Mouse (Mus musculus) lung, embryonic 15.5 days (tissue): ENCODE data around the gene Phactr1. TPM values are rescaled to one million over a fixed set of nuclear protein-coding genes. Genes with fewer than 3 reads are reported as not detected.

Source experiments
- ATAC-seq: fragments of 200-750 bp; cut with Nextera tagmentation; 2 replicates; pipeline ENCODE4 v1.8.0; 2017; ENCODE audit warnings: moderate number of reproducible peaks, borderline replicate concordance; ENCODE audit not compliant: low FRiP score, low TSS enrichment; ENCODE audit errors: extremely low read depth
- H3K27ac ChIP-seq: fragments of 300-500 bp; sonication (generic); 2 replicates; pipeline ENCODE4 v1.5.1; 2015; ENCODE audit warnings: moderate library complexity, mild to moderate bottlenecking, inconsistent platforms
- H3K27me3 ChIP-seq: fragments of 300-500 bp; sonication (generic); 2 replicates; pipeline ENCODE4 v1.6.1; 2015; ENCODE audit warnings: inconsistent platforms
- H3K36me3 ChIP-seq: fragments of 300-500 bp; sonication (generic); 2 replicates; pipeline ENCODE4 v1.6.1; 2015; ENCODE audit warnings: inconsistent platforms
- H3K4me1 ChIP-seq: fragments of 300-500 bp; sonication (generic); 2 replicates; pipeline ENCODE4 v1.6.1; 2015; ENCODE audit warnings: inconsistent platforms
- H3K4me2 ChIP-seq: fragments of 300-500 bp; sonication (generic); 2 replicates; pipeline ENCODE4 v1.6.1; 2015; ENCODE audit warnings: inconsistent platforms, mild to moderate bottlenecking, moderate library complexity
- H3K4me3 ChIP-seq: fragments of 300-500 bp; sonication (generic); 2 replicates; pipeline ENCODE4 v1.5.1; 2015; ENCODE audit warnings: mild to moderate bottlenecking, inconsistent platforms
- H3K9ac ChIP-seq: fragments of 300-500 bp; sonication (generic); 2 replicates; pipeline ENCODE4 v1.6.1; 2015; ENCODE audit warnings: inconsistent platforms
- H3K9me3 ChIP-seq: fragments of 300-500 bp; sonication (generic); 2 replicates; pipeline ENCODE4 v1.6.1; 2016; ENCODE audit warnings: inconsistent platforms
- WGBS: fragments of 180-500 bp; shearing (Covaris S2); methylation state at CpG from one replicate; pipeline ENCODE4 v1.1.7; 2015; 5-methylcytosine and 5-hydroxymethylcytosine counted together
- polyA plus RNA-seq: library from polyadenylated mRNA; unstranded; fragments of >200 nt; fragmentation: Nextera tagmentation; extraction: Ambion mirVana; gene quantifications from 2 replicates; pipeline ENCODE4 v1.2.1, GENCODE M21; 2015

Phactr1 gene
- polyA plus RNA-seq, 1 experiment from 2014 or later = 6.4 TPM

DNA sequence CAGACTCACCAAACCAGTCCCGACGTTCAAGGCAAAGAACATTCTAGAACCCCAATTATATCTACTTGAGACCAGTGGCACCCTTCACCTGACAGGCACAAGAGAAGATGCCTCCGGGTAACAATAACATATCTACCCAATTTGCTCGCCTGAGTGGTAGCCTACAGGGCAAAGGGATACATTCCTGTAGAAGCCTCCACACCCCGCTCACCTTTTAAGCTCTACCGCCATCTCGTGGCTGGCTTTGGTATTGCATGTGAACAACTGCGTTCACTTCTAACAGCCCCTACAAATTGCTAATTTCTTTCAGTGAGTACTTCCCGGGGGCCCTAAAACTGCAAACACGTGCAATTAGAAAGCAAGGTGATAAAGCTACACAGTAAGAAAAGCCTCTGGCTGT is 142.1 kb downstream of the Phactr1 start:
- Histone ChIP-seq H3K9me3 (no peaks in the 10 kb centered on the region), H3K9ac (no peak overlapping the region), H3K27me3 (no peaks in the 10 kb centered on the region), H3K4me3 (no peak overlapping the region), H3K4me1 (peaks cover 4% of the 10 kb centered on the region; the same call in 1 of the 2 replicates), H3K27ac (no peak overlapping the region), H3K4me2 (no peak overlapping the region), H3K36me3 (no peaks in the 10 kb centered on the region)
- ATAC-seq = no peak
- 18% methylated on average over 10 of the region's 10 CpGs for WGBS

DNA sequence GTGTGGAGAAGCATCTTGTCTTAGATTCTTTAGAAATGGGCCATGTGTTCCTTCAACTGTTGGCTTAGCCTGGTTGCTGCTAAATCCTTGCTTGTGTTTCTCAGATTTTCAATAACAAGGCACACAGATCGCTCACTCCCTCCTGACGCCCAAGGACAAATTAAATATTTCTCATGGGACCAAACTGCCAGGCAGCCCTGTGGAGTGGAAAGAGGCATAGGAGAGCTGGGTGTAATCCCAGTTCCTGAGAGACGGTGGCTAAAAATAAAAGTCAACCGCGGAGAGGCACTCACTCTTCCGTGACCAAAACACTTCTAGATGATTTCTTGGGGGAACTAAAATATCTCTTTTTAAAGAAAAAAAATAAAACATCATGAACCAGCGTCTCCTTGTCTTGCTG is 143.5 kb downstream of the Phactr1 start:
- Histone ChIP-seq H3K4me3 (no peak overlapping the region), H3K4me1 (peaks cover 5% of the 10 kb centered on the region), H3K27me3 (no peaks in the 10 kb centered on the region), H3K4me2 (no peak overlapping the region), H3K9ac (no peak overlapping the region), H3K9me3 (no peaks in the 10 kb centered on the region), H3K27ac (no peak overlapping the region), H3K36me3 (no peaks in the 10 kb centered on the region)
- no peak for ATAC-seq
- WGBS = 77% methylated on average over 7 of the region's 7 CpGs

DNA sequence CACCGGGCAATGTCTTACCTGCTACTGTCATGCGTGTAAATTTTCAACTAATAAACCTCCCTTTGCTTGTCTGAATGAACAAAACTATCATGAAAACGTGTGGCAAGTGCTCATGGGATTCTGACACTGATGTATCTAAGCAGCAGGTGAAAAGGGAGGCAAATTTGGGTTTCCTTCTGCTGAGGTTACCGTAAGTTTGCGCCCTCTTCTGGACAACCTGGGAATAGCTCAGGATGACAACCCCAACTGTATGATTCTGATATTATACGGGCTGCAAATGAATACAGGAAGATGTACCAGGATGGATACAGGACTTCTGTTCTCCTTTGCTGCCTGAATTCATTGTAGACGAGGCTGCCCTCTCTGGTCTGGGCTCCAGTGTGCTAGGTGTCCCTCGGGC is 146.2 kb downstream of the Phactr1 start:
- Histone ChIP-seq H3K27me3 (no peaks in the 10 kb centered on the region), H3K36me3 (no peaks in the 10 kb centered on the region), H3K4me1 (peaks cover 8% of the 10 kb centered on the region), H3K27ac (no peak overlapping the region), H3K9me3 (no peaks in the 10 kb centered on the region), H3K4me3 (no peak overlapping the region), H3K4me2 (no peak overlapping the region), H3K9ac (no peak overlapping the region)
- WGBS = 49% methylated on average over 8 of the region's 8 CpGs
- ATAC-seq = no peak

DNA sequence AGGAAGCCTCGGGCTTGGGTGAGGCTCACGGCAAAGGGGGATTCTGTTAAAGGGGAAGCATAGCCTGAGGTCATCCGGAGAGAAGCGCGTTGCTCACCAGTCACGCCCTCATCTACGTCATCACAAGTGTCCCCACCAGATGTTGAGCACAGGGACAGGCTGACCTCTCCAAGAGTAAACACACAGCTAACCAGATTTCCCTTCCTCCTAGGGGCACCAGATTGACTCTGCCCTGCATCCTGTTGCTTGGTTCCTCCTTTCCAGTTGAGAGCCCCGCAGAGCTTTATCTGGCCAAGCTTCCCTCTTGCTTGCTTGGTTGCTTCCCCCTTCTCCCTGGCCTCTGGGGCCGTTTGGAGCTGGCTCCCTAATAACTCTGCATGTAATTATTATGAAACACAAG is 148.6 kb downstream of the Phactr1 start:
- Histone ChIP-seq H3K27ac (no peak overlapping the region), H3K4me2 (no peak overlapping the region; the same call in 1 of the 2 replicates), H3K9me3 (no peaks in the 10 kb centered on the region), H3K36me3 (no peaks in the 10 kb centered on the region), H3K9ac (no peak overlapping the region), H3K4me1 (peaks cover 4% of the 10 kb centered on the region; the same call in 1 of the 2 replicates), H3K4me3 (no peak overlapping the region), H3K27me3 (no peaks in the 10 kb centered on the region)
- WGBS = 31% methylated on average over 9 of the region's 9 CpGs
- peak; percentile 46; the same call in 1 of the 2 replicates for ATAC-seq

DNA sequence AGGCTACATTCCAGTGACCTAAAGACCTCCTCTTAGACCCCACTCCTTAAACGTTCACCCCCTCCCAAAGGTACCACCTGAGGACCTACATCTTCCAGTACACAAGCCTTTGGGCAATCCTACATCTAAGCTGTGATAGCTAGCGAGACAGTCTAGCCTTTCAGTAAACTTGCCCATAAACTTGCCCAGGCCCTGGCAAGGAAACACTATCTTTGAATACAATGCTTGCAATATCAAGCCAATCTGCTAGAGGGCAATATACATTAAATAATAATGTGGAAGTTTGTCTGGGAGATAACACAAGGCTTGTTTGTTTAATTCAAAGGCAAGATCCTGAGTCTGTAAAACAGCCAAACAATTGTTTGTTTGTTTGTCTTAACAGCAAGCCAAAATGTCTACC is 155.0 kb downstream of the Phactr1 start:
- no peak overlapping the region for H3K4me3 ChIP-seq
- H3K36me3 ChIP-seq = no peaks in the 10 kb centered on the region
- H3K9me3 ChIP-seq = no peaks in the 10 kb centered on the region
- H3K4me2 ChIP-seq = no peak overlapping the region
- H3K27ac ChIP-seq = no peak overlapping the region
- 41% methylated on average over 2 of the region's 2 CpGs for WGBS
- no peak for ATAC-seq
- H3K4me1 ChIP-seq = no peaks in the 10 kb centered on the region
- H3K9ac ChIP-seq = no peak overlapping the region
- no peaks in the 10 kb centered on the region for H3K27me3 ChIP-seq

DNA sequence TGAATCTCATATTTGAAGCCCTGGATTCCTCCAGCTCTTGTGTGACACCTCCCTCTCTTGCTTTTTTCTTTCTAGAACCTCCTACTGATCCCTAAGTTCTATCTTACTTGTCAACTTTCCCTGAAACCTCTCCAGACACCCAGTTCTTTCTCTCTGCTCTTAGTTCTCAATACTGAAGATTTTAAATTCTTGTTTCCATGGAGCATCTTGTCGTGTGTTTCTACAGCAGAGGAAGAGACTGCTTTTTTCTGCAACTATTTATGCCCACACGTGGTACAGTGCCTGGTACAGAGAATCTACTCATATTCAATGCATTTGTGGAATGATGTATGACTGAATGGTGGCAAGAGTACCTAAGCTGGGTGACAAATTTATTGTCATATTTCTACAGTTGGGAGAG is 158.9 kb downstream of the Phactr1 start:
- Histone ChIP-seq H3K4me1 (no peaks in the 10 kb centered on the region), H3K4me3 (no peak overlapping the region), H3K36me3 (no peaks in the 10 kb centered on the region), H3K9me3 (no peaks in the 10 kb centered on the region), H3K9ac (no peak overlapping the region), H3K27ac (no peak overlapping the region), H3K27me3 (no peaks in the 10 kb centered on the region), H3K4me2 (no peak overlapping the region)
- no peak for ATAC-seq
- 74% methylated on average over 2 of the region's 2 CpGs for WGBS

DNA sequence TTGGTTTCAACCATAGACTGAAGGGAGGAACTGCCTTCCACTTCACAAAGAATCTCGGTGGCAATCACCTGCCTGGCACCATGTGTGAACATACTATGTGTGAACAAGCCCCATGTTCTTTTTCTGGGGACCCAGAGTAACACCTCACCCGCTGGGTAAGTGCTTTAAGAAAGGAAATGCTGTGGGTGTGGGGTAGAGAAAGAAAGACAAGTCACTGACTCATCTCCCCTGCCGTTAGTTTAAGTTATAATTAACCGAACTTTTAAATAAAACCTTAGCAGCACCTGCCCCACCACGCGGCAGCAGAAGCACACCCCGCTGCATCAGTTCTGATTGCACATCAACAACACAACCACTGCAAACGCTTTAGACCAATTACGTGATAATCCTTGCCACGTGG is 171.7 kb downstream of the Phactr1 start:
- H3K27me3 ChIP-seq = no peaks in the 10 kb centered on the region
- WGBS = 75% methylated on average over 10 of the region's 10 CpGs
- no peak overlapping the region for H3K27ac ChIP-seq
- no peak overlapping the region for H3K9ac ChIP-seq
- H3K9me3 ChIP-seq = no peaks in the 10 kb centered on the region
- H3K4me1 ChIP-seq = no peaks in the 10 kb centered on the region
- no peak for ATAC-seq
- no peak overlapping the region for H3K4me3 ChIP-seq
- H3K4me2 ChIP-seq = no peak overlapping the region
- H3K36me3 ChIP-seq = no peaks in the 10 kb centered on the region

DNA sequence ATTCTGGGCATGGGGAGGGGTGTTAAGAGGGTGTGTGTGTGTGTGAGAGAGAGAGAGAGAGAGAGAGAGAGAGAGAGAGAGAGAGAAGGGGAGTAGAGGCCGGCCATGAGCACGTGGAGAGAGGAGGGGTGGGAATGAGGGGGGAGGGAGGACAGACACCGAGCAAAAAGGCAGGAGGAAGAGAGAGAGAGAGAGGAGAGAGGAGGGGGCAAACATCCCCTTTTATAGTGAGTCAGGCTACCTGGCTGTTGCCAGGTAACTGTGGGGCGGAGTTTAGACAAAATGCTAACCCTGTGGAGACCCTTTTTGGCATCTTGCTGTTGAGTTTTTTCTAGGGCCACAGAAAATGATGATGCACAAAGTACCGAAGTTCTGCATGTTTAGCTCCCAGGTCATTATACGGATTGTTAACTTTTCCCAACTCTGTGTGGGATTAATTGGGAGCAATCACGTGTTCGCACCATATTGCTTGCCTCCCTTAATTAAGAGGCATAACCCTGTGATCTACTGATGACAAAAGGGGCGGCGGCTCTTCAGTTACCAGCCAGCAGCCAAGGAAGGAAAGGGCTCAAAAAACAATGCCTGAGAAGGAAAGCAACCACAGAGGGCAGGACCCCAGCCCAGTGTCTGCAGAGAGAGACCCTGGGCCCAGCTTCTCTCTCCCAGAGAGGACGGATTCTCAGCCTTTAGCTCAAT is 173.6 kb downstream of the Phactr1 start:
- no peak overlapping the region for H3K4me3 ChIP-seq
- WGBS = 35% methylated on average over 11 of the region's 11 CpGs
- no peak for ATAC-seq
- H3K9ac ChIP-seq = no peak overlapping the region
- no peaks in the 10 kb centered on the region for H3K27me3 ChIP-seq
- no peaks in the 10 kb centered on the region for H3K36me3 ChIP-seq
- no peaks in the 10 kb centered on the region for H3K9me3 ChIP-seq
- no peak overlapping the region for H3K4me2 ChIP-seq
- no peak overlapping the region for H3K27ac ChIP-seq
- no peaks in the 10 kb centered on the region for H3K4me1 ChIP-seq

DNA sequence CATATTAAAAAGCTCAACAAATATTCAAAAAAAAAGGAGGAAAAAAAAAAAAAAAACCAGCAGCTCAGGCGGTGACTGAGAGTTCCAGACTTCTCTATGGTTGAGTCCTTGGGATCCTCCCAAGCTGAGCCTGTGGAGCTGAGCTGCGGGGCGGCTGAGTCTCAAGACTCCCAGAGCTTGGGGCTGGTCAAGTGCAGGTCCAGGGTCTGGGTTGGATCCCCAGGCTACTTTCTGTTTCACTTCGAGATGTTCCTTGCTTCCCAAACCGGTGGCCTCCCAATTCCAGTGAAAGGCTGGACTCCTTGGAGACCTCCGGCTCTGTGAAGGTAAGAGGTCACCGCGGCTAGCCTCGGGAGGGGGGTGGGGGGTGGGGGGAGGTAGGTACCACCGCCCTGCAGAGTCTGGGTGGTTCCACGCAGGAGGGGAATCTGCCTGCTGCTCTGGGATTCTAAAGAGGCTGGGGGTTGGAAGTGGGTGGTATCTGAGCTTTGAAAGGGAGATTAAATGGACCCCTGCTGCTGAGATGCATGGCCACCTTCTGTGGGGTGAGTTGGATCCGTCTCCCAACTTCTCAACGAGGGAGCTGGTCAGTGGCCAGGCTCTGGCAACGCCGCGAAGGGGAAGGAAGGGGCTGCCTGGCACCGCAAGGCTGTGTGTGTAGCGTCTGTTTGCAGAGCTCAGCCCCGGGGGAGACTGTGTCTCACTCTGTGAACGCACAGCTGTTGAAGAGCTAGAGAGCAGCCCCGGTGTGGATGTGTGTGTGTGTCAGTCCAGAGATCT is 185.9 kb downstream of the Phactr1 start:
- ATAC-seq = peak; percentile 86
- Histone ChIP-seq H3K4me2 (peak overlapping the region; percentile 84), H3K4me3 (peak overlapping the region; percentile 57), H3K27me3 (no peaks in the 10 kb centered on the region), H3K4me1 (peaks cover 6% of the 10 kb centered on the region; the same call in 1 of the 2 replicates), H3K9me3 (no peaks in the 10 kb centered on the region), H3K9ac (peak overlapping the region; percentile 52), H3K36me3 (no peaks in the 10 kb centered on the region), H3K27ac (no peak overlapping the region)
- 6% methylated on average over 21 of the region's 21 CpGs for WGBS

DNA sequence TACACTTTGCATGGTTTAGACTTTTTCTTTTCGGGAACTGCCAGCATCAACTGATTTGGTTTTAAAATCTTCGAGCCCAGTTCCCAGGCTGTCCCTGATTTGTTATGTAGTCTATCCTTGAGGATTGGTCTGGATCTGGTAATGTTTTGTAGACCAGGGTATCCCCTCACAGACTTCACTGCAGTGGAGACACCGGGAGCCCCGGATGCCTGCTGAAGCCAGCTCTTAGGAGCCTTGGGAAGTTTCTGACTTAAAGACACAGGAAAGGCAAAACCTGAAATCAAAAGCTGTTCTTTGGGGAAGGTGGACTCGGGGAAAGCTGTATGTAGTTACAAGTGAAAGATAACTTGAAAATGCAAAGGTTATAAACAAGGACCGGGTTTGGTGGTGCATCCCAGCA is 186.6 kb downstream of the Phactr1 start:
- 24% methylated on average over 6 of the region's 6 CpGs for whole genome bisulfite sequencing

DNA sequence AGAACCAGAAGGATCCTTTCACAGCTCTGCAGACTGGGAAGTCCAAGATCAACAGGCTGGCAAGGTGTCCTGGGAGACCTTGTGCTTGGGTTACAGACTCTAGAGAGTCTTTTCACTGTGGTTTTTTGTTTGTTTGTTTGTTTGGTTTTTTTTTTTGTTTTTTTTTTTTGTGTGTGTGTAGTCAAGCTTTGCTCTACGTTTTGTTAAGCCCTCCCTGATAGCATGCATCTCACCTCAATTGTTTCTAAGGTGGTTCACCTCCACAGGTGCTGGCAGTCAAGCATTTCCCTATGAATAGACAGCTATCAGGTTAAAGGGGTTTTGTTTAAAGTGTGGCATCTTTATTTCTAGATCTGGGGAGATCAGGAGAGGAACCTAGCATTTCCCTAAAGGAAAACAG is 191.7 kb downstream of the Phactr1 start:
- Histone ChIP-seq H3K4me3 (no peak overlapping the region), H3K27ac (no peak overlapping the region), H3K4me2 (no peak overlapping the region), H3K9ac (no peak overlapping the region), H3K4me1 (0 out of 2 replicates have a peak, but pooled peaks cover 2% of the 10 kb centered on the region), H3K36me3 (no peaks in the 10 kb centered on the region), H3K9me3 (no peaks in the 10 kb centered on the region), H3K27me3 (no peaks in the 10 kb centered on the region)
- ATAC-seq = no peak
- 17% methylated on average over 1 of the region's 1 CpGs for WGBS

More for the DNA sequence above, 186.6 kb downstream of the Phactr1 start:
- ATAC-seq = no peak
- Histone ChIP-seq H3K4me2 (peak overlapping the region; percentile 84), H3K9me3 (no peaks in the 10 kb centered on the region), H3K4me3 (peak overlapping the region; percentile 57), H3K36me3 (no peaks in the 10 kb centered on the region), H3K27ac (no peak overlapping the region), H3K27me3 (no peaks in the 10 kb centered on the region), H3K4me1 (peaks cover 6% of the 10 kb centered on the region; the same call in 1 of the 2 replicates), H3K9ac (peak overlapping the region; percentile 52)

DNA sequence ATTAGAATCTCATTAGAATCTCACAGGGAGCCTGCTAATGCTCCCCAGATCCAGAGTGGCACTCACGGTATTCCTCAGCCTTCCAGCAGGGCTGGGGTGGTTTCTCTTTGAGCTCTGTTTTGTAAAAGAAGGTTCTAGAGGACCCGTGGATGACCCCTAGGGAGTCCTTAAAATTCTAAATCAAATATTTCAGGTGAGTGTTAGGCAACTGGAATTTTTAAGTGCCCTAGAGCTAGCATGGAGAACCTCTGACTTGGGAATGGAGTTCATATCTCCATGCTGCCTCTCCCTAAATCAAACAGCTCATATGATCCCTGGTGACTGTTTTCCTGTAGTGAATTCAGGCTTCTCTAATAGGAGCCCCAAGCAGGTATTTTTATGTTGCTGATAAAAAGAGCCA is 197.9 kb downstream of the Phactr1 start:
- 0 out of 2 replicates have a peak overlapping the region, but pooled peaks have one; percentile 41 for H3K27ac ChIP-seq
- WGBS = 46% methylated on average over 2 of the region's 2 CpGs
- 0 out of 2 replicates have a peak, but pooled peaks have one; percentile 31 for ATAC-seq

More for the DNA sequence above, 197.9 kb downstream of the Phactr1 start:
- H3K27me3 ChIP-seq = no peaks in the 10 kb centered on the region
- no peak overlapping the region for H3K9ac ChIP-seq
- 0 out of 2 replicates have a peak, but pooled peaks cover under 1% of the 10 kb centered on the region for H3K4me1 ChIP-seq
- no peaks in the 10 kb centered on the region for H3K9me3 ChIP-seq
- H3K36me3 ChIP-seq = no peaks in the 10 kb centered on the region
- H3K4me3 ChIP-seq = no peak overlapping the region
- H3K4me2 ChIP-seq = no peak overlapping the region; the same call in 1 of the 2 replicates
